ENCODE assay signal across 13 mouse cellular contexts in the genomic region with DNA sequence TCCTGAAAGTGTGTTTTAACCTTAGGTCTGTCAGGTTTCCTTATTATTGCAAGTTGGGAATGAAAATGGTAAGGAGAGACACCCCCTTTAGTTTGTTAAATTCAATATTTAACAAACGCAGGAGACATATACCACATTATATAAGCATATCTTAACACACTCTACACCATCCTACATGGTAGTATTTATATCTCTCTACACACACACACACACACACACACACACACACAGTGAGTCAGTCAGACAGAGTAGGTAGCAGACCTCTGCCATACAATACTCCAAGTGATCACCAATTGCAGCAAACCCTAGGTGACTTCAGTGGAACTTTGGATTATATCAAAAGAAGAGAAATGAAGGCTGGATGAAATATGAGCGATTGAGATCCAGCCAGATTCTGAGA.
"Had no signal": no experiment of that assay in that cellular context is flagged by ENCODE, and none has a peak within 500 bp of the region (broad histone marks: within the 10 kb centered on the region; RNA-seq: fewer than 3 reads in every experiment).

No protein-coding gene starts in this region.

- ATAC-seq: midbrain, embryonic 16.5 days had no signal

- DNase-seq: lung, adult 18-20 months; lung, embryonic 14.5 days; lung, postnatal 10 days; lung, postnatal 4 days; midbrain, embryonic 14.5 days; retina, postnatal 1 day; right cerebral cortex, postnatal 25 days; right cerebral cortex, postnatal 4 days; spleen, adult 18-20 months; thymus, adult 18-20 months; thymus, postnatal 14 days; thymus, postnatal 36 days had no signal
